Mouse (Mus musculus) liver, postnatal 0 days (tissue): ENCODE measurements around the gene Dctn1. TPM values are rescaled to one million over a fixed set of nuclear protein-coding genes. Genes with fewer than 3 reads are reported as not detected.

Source experiments
- ATAC-seq: fragments of 200-750 bp; cut with Nextera tagmentation; 2 replicates; pipeline ENCODE4 v1.8.0; 2017; ENCODE audit warnings: mild to moderate bottlenecking, moderate library complexity
- DNase-seq: peaks from one replicate; pipeline ENCODE4 v3.0.0-alpha.2; 2016
- H3K27ac ChIP-seq: fragments of 300-500 bp; sonication (generic); 2 replicates; pipeline ENCODE4 v1.5.1; 2014; ENCODE audit warnings: antibody characterized with exemption, moderate library complexity, mild to moderate bottlenecking, low read depth
- H3K27me3 ChIP-seq: fragments of 300-500 bp; sonication (generic); 2 replicates; pipeline ENCODE4 v1.6.1; 2014; ENCODE audit warnings: low read length, control low read depth, mixed read lengths; ENCODE audit not compliant: insufficient read depth
- H3K36me3 ChIP-seq: fragments of 300-500 bp; sonication (generic); replicated peaks from 2 replicates; pipeline ENCODE4 v1.6.1; 2014; ENCODE audit warnings: mild to moderate bottlenecking, control low read depth, low read length, moderate library complexity, mixed read lengths; ENCODE audit not compliant: insufficient read depth
- H3K4me1 ChIP-seq: fragments of 300-500 bp; sonication (generic); 2 replicates; pipeline ENCODE4 v1.6.1; 2014; ENCODE audit warnings: antibody characterized with exemption, mild to moderate bottlenecking, control low read depth; ENCODE audit not compliant: insufficient read depth
- H3K4me2 ChIP-seq: fragments of 300-500 bp; sonication (generic); 2 replicates; pipeline ENCODE4 v1.6.1; 2014; ENCODE audit warnings: low read depth, mild to moderate bottlenecking, low read length, moderate library complexity, mixed read lengths
- H3K4me3 ChIP-seq: fragments of 300-500 bp; sonication (generic); 2 replicates; pipeline ENCODE4 v1.5.1; 2014; ENCODE audit warnings: low read depth, low read length
- H3K9ac ChIP-seq: fragments of 300-500 bp; sonication (generic); replicated peaks from 2 replicates; pipeline ENCODE4 v1.6.1; 2014; ENCODE audit warnings: mild to moderate bottlenecking, moderate library complexity
- H3K9me3 ChIP-seq: fragments of 300-500 bp; sonication (generic); 2 replicates; pipeline ENCODE4 v1.6.1; 2016; ENCODE audit warnings: mild to moderate bottlenecking, control low read depth, low read length, mixed read lengths
- CTCF ChIP-seq: sonication (generic); IDR thresholded peaks from 2 replicates; pipeline ENCODE4 v1.5.1; 2016; ENCODE audit warnings: antibody characterized with exemption, low read depth
- EP300 ChIP-seq: IDR thresholded peaks from 2 replicates; pipeline ENCODE4 v1.6.1; 2016; ENCODE audit warnings: antibody characterized with exemption, low read depth, mild to moderate bottlenecking
- WGBS: fragments of 180-500 bp; shearing (Covaris S2); extraction: QIAGEN DNeasy Blood & Tissue Kit; methylation state at CpG from one replicate; pipeline ENCODE4 v1.1.7; 2014; ENCODE audit not compliant: insufficient replicate concordance; 5-methylcytosine and 5-hydroxymethylcytosine counted together
- polyA plus RNA-seq: library from polyadenylated mRNA; unstranded; fragments of >200 nt; fragmentation: Nextera tagmentation; extraction: Ambion mirVana; gene quantifications from 2 replicates; pipeline ENCODE4 v1.2.1, GENCODE M21; 2015

The Dctn1 gene
- polyA plus RNA-seq, 1 experiment from 2014 or later = 14.7 TPM

DNA sequence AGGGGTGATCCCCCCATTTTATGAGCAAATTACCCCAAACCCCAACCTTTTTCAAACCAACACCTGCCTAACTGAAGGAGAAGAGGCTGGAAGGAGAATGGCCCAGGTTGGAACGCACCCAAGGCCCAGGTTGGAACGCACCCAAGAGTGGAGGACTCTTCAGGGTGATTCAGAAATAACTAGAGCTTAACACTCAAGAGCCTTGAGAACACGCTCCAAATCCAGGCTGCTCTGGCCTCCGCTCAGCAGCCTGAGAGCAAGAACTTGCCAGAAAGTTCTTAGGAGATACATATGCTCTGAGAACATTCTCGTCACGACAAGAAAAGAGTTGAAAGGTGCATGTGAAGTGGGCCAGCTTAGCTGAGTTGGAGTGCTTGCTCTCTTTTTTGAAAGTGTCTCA, 79.4 kb downstream of the Dctn1 start:
- H3K4me1 ChIP-seq = no peaks in the 10 kb centered on the region
- H3K36me3 ChIP-seq = no peaks in the 10 kb centered on the region
- H3K4me2 ChIP-seq = no peak overlapping the region
- 83% methylated on average over 6 of the region's 6 CpGs for whole genome bisulfite sequencing
- H3K9ac ChIP-seq = no peak overlapping the region
- H3K27ac ChIP-seq = no peak overlapping the region
- ATAC-seq = no peak
- no peaks in the 10 kb centered on the region for H3K9me3 ChIP-seq
- no peak overlapping the region for H3K4me3 ChIP-seq
- peaks cover 3% of the 10 kb centered on the region; the same call in 1 of the 2 replicates for H3K27me3 ChIP-seq
- TF ChIP-seq CTCF (no peak), EP300 (no peak)
- DNase-seq = no peak

DNA sequence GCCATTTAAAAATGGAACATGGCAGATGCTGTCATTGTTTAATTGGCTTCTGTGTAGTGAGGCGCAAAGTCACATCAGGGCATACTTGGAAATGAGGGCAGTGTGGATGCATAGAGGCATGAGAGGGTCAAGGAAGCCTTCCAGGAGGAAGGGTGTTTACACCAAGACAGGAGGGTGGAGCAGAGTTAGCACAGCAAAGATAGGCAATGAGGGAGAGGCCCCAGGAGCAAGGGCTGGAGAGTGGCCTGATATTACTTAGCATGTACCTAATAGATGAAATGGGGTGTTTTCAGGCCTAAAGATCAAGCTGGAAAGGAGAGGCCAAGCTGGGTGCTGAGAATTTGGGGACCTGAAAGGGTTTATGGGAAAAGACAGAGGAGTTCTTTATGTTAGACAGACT, 80.3 kb downstream of the Dctn1 start:
- TF ChIP-seq EP300 (no peak), CTCF (no peak)
- Histone ChIP-seq H3K4me3 (no peak overlapping the region), H3K27ac (no peak overlapping the region), H3K36me3 (no peaks in the 10 kb centered on the region), H3K9me3 (no peaks in the 10 kb centered on the region), H3K9ac (no peak overlapping the region), H3K4me2 (no peak overlapping the region), H3K27me3 (no peaks in the 10 kb centered on the region), H3K4me1 (no peaks in the 10 kb centered on the region)
- DNase-seq (no peak), ATAC-seq (no peak)
- WGBS = 84% methylated on average over 1 of the region's 1 CpGs

DNA sequence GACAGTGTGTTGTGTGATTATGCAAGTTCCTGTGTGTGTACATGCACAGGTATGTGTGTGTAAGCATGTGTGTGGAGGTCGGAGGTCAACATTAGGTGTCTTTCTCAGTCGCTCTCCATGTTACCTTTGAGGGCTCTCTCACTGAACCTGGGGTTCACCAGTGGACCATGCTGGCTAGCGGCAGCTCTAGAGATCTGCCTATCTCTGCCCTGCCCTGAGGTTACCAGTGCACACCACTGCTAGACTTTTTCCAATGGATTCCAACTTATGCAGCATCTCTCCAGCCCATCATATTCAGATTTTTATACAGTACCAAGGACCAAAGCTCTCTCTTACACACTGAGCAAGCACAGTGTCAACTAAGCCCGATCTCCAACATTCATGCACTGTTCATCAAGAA, 81.0 kb downstream of the Dctn1 start:
- WGBS = 79% methylated on average over 4 of the region's 4 CpGs
- H3K9me3 ChIP-seq = no peaks in the 10 kb centered on the region
- no peak overlapping the region for H3K4me2 ChIP-seq
- H3K9ac ChIP-seq = no peak overlapping the region
- no peak overlapping the region for H3K27ac ChIP-seq
- TF ChIP-seq CTCF (no peak), EP300 (no peak)
- H3K27me3 ChIP-seq = no peaks in the 10 kb centered on the region
- ATAC-seq (no peak), DNase-seq (no peak)
- no peaks in the 10 kb centered on the region for H3K36me3 ChIP-seq
- no peaks in the 10 kb centered on the region for H3K4me1 ChIP-seq
- no peak overlapping the region for H3K4me3 ChIP-seq

DNA sequence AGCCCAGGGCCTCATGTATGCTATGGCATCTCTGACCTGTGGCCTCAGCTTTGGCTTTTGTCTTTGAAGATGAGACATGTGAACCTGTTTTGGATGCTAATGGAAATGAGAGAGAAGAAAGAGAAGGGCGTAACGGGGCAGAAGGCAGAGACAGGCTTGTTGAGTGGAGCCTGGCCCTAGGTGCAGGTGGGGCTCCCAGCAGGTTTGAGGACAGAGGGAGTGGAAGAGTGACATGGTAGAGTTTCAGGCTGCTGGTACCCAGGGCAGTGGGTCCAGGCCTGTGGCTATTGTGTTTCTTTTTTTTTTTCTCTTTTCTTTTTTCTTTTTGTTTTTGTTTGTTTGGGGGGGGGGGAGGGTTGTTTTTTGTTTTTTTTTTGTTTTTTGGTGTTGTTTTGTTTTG, 81.4 kb downstream of the Dctn1 start:
- DNase-seq (no peak), ATAC-seq (no peak)
- no peak overlapping the region for H3K27ac ChIP-seq
- H3K9ac ChIP-seq = no peak overlapping the region
- H3K4me2 ChIP-seq = no peak overlapping the region
- no peaks in the 10 kb centered on the region for H3K36me3 ChIP-seq
- no peak for TF ChIP-seq EP300
- TF ChIP-seq CTCF = no peak
- no peaks in the 10 kb centered on the region for H3K4me1 ChIP-seq
- WGBS = 87% methylated on average over 2 of the region's 2 CpGs
- no peaks in the 10 kb centered on the region for H3K9me3 ChIP-seq
- no peaks in the 10 kb centered on the region for H3K27me3 ChIP-seq
- no peak overlapping the region for H3K4me3 ChIP-seq

Other genes starting within 250 kb of the Dctn1 start
- 0.08 and 0.12 TPM in 2 replicates for gene Sema4f, start 226.2 kb upstream of the Dctn1 start, polyA plus RNA-seq
- 3.8 and 4.3 TPM in 2 replicates for gene M1ap, start 219.0 kb upstream of the Dctn1 start, polyA plus RNA-seq
- gene Dok1, start 132.4 kb upstream of the Dctn1 start, polyA plus RNA-seq = 11.3 and 11.8 TPM in 2 replicates
- gene Loxl3, start 131.7 kb upstream of the Dctn1 start, polyA plus RNA-seq = 1.2 and 1.7 TPM in 2 replicates
- gene Aup1, start 111.4 kb upstream of the Dctn1 start, polyA plus RNA-seq = 175 and 180 TPM in 2 replicates
- gene Htra2, start 110.6 kb upstream of the Dctn1 start, polyA plus RNA-seq = 33.8 and 34.7 TPM in 2 replicates
- 7.5 and 8.2 TPM in 2 replicates for gene Dqx1, start 108.1 kb upstream of the Dctn1 start, polyA plus RNA-seq
- not detected in 2 replicates for gene Tlx2, start 95.6 kb upstream of the Dctn1 start, polyA plus RNA-seq
- 11.6 and 11.7 TPM in 2 replicates for gene Pcgf1, start 88.1 kb upstream of the Dctn1 start, polyA plus RNA-seq
- gene Lbx2, start 79.6 kb upstream of the Dctn1 start, polyA plus RNA-seq = 0.40 and 0.51 TPM in 2 replicates
- 0.54 and 0.71 TPM in 2 replicates for gene Ccdc142, start 64.3 kb upstream of the Dctn1 start, polyA plus RNA-seq
- gene Gm42688, start 64.3 kb upstream of the Dctn1 start, polyA plus RNA-seq = 0.85 and 0.92 TPM in 2 replicates
- gene Mrpl53, start 56.9 kb upstream of the Dctn1 start, polyA plus RNA-seq = 88.3 and 90.2 TPM in 2 replicates
- 21.4 and 21.5 TPM in 2 replicates for gene Mogs, start 50.4 kb upstream of the Dctn1 start, polyA plus RNA-seq
- 21.0 and 22.0 TPM in 2 replicates for gene Wbp1, start 44.4 kb upstream of the Dctn1 start, polyA plus RNA-seq
- 5.1 and 5.7 TPM in 2 replicates for gene Ino80b, start 40.5 kb upstream of the Dctn1 start, polyA plus RNA-seq
- gene Rtkn, start 30.5 kb upstream of the Dctn1 start, polyA plus RNA-seq = 7.0 and 7.1 TPM in 2 replicates
- 0.17 and 0.20 TPM in 2 replicates for gene Wdr54, start 9.5 kb upstream of the Dctn1 start, polyA plus RNA-seq
- 0.25 and 0.27 TPM in 2 replicates for gene 1700003E16Rik, start 9.5 kb upstream of the Dctn1 start, polyA plus RNA-seq
- gene Slc4a5, start 53.9 kb downstream of the Dctn1 start, polyA plus RNA-seq = 0.04 and 0.05 TPM in 2 replicates
- gene Mthfd2, start 160.0 kb downstream of the Dctn1 start, polyA plus RNA-seq = 16.6 and 20.9 TPM in 2 replicates
- 17.2 and 20.9 TPM in 2 replicates for gene Mob1a, start 160.1 kb downstream of the Dctn1 start, polyA plus RNA-seq
- 277 and 286 TPM in 2 replicates for gene Bola3, start 183.2 kb downstream of the Dctn1 start, polyA plus RNA-seq